Mouse (Mus musculus): ENCODE measurements at regions not wholly inside any gene's neighbourhood (a gene's known extent, or its start where the extent isn't known, plus 50 kb on each side); places are given as distances from the start of the nearest gene placed in this dataset.

GRCm38 (mm10) chr2:107609872-107610559 lies 319.6 kb downstream of the Kcna4 start:
- no peak overlapping the region for H3K27ac ChIP-seq
- H3K36me3 ChIP-seq: no peaks in the 10 kb centered on the region
- no peak for ATAC-seq (ENCODE audit: insufficient number of reproducible peaks, insufficient read depth, low FRiP score, low TSS enrichment)
- 43% methylated on average over 5 of the region's 5 CpGs for WGBS
- no peaks in the 10 kb centered on the region for H3K27me3 ChIP-seq
- no peaks in the 10 kb centered on the region for H3K4me1 ChIP-seq
- H3K4me3 ChIP-seq: no peak overlapping the region
- no peaks in the 10 kb centered on the region for H3K9me3 ChIP-seq
- H3K4me2 ChIP-seq (replicated peaks): no peak overlapping the region
- H3K9ac ChIP-seq: no peak overlapping the region

GRCm38 (mm10) chr2:107611811-107612210 lies 321.4 kb downstream of the Kcna4 start:
- Histone ChIP-seq H3K9ac (no peak overlapping the region), H3K4me1 (no peaks in the 10 kb centered on the region), H3K27ac (no peak overlapping the region), H3K36me3 (no peaks in the 10 kb centered on the region), H3K4me2 (replicated peaks) (no peak overlapping the region), H3K9me3 (no peaks in the 10 kb centered on the region), H3K27me3 (no peaks in the 10 kb centered on the region), H3K4me3 (no peak overlapping the region)
- ATAC-seq (ENCODE audit: insufficient number of reproducible peaks, insufficient read depth, low FRiP score, low TSS enrichment): no peak
- WGBS: 71% methylated on average over 5 of the region's 5 CpGs

DNA sequence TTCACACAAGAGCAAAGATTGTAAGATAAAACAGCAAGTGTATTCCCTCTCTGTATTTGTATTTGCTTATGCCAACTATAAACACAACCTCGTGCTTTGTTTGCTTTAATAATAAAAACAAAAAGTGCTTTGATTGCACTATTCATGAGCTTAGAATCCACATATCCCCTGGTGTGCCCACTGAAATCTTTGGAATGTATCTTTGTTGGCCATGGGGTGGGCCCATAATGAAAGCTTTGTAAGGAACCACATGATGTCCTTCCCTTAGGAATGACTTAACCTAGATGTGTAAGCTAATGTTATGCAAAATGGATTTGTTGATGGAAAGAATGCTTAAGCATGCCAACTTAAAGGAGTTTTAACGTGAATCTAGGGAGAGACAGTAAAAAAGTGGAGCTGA lies 321.8 kb downstream of the Kcna4 start:
- Histone ChIP-seq H3K27ac (no peak overlapping the region), H3K9me3 (no peaks in the 10 kb centered on the region), H3K9ac (no peak overlapping the region), H3K4me3 (no peak overlapping the region), H3K4me1 (no peaks in the 10 kb centered on the region), H3K27me3 (no peaks in the 10 kb centered on the region), H3K36me3 (no peaks in the 10 kb centered on the region), H3K4me2 (replicated peaks) (no peak overlapping the region)
- 27% methylated on average over 2 of the region's 2 CpGs for WGBS
- ATAC-seq (ENCODE audit: insufficient number of reproducible peaks, insufficient read depth, low FRiP score, low TSS enrichment): no peak

GRCm38 (mm10) chr2:107614715-107615114 lies 324.3 kb downstream of the Kcna4 start:
- H3K9ac ChIP-seq: no peak overlapping the region
- 55% methylated on average over 3 of the region's 3 CpGs for WGBS
- no peak overlapping the region for H3K4me3 ChIP-seq
- ATAC-seq (ENCODE audit: insufficient number of reproducible peaks, insufficient read depth, low FRiP score, low TSS enrichment): no peak
- no peak overlapping the region for H3K27ac ChIP-seq
- H3K4me1 ChIP-seq: no peaks in the 10 kb centered on the region
- no peaks in the 10 kb centered on the region for H3K9me3 ChIP-seq
- H3K4me2 ChIP-seq (replicated peaks): no peak overlapping the region
- H3K27me3 ChIP-seq: no peaks in the 10 kb centered on the region
- no peaks in the 10 kb centered on the region for H3K36me3 ChIP-seq

GRCm38 (mm10) chr2:107627458-107627857 lies 337.0 kb downstream of the Kcna4 start:
- Histone ChIP-seq H3K9me3 (no peaks in the 10 kb centered on the region), H3K4me1 (no peaks in the 10 kb centered on the region), H3K9ac (no peak overlapping the region), H3K27ac (no peak overlapping the region), H3K27me3 (no peaks in the 10 kb centered on the region), H3K4me3 (no peak overlapping the region), H3K36me3 (no peaks in the 10 kb centered on the region), H3K4me2 (replicated peaks) (no peak overlapping the region)
- no peak for ATAC-seq (ENCODE audit: insufficient number of reproducible peaks, insufficient read depth, low FRiP score, low TSS enrichment)

GRCm38 (mm10) chr2:107659176-107659575 lies 368.7 kb downstream of the Kcna4 start:
- no peak for ATAC-seq (ENCODE audit: insufficient number of reproducible peaks, insufficient read depth, low FRiP score, low TSS enrichment)
- H3K27me3 ChIP-seq: no peaks in the 10 kb centered on the region
- H3K27ac ChIP-seq: no peak overlapping the region
- no peak overlapping the region for H3K9ac ChIP-seq
- H3K4me3 ChIP-seq: no peak overlapping the region
- no peak overlapping the region for H3K4me2 ChIP-seq (replicated peaks)
- H3K36me3 ChIP-seq: no peaks in the 10 kb centered on the region
- no peaks in the 10 kb centered on the region for H3K9me3 ChIP-seq
- H3K4me1 ChIP-seq: no peaks in the 10 kb centered on the region

Data from embryonic facial prominence, embryonic 12.5 days (tissue).